Mouse (Mus musculus) G1E (cell line): ENCODE measurements at regions not wholly inside any gene's neighbourhood (a gene's known extent, or its start where the extent isn't known, plus 50 kb on each side); places are given as distances from the start of the nearest gene placed in this dataset.

Experiments used
- ATAC-seq: 2 replicates; pipeline ENCODE4 v1.8.0; 2016; ENCODE audit warnings: mild to moderate bottlenecking; ENCODE audit not compliant: insufficient number of reproducible peaks, poor library complexity, low FRiP score, severe bottlenecking; ENCODE audit errors: extremely low read depth
- DNase-seq: peaks from one replicate; pipeline ENCODE4 v3.0.0; 2012; ENCODE audit warnings: low spot score
- H3K27me3 ChIP-seq: 2 replicates; pipeline ENCODE4 v1.6.1; 2012; ENCODE audit warnings: mild to moderate bottlenecking, low read length, inconsistent platforms; ENCODE audit not compliant: insufficient read depth
- H3K36me3 ChIP-seq: replicated peaks from 2 replicates; pipeline ENCODE3; 2012; ENCODE audit warnings: mild to moderate bottlenecking, inconsistent platforms
- H3K4me1 ChIP-seq: 2 replicates; pipeline ENCODE4 v1.6.1; 2012; ENCODE audit warnings: low read depth, low read length, inconsistent platforms, mixed read lengths; ENCODE audit not compliant: insufficient read depth
- H3K4me3 ChIP-seq: 2 replicates; pipeline ENCODE4 v1.5.1; 2012; ENCODE audit warnings: low read depth, mild to moderate bottlenecking, inconsistent platforms, low read length, moderate library complexity, mixed read lengths
- H3K9me3 ChIP-seq: replicated peaks from 2 replicates; pipeline ENCODE4 v1.6.1; 2012; ENCODE audit warnings: inconsistent platforms
- CTCF ChIP-seq: IDR thresholded peaks from 2 replicates; pipeline ENCODE4 v1.5.1; 2012; ENCODE audit warnings: low read depth, low read length, inconsistent platforms, mixed read lengths
- GATA1 ChIP-seq: IDR thresholded peaks from 2 replicates; pipeline ENCODE4 v1.6.1; 2012; ENCODE audit warnings: borderline replicate concordance, low read length, inconsistent platforms, mixed read lengths
- GATA2 ChIP-seq: IDR thresholded peaks from 2 replicates; pipeline ENCODE4 v1.6.1; 2012; ENCODE audit warnings: low read depth, low read length, inconsistent platforms, borderline replicate concordance
- POLR2AphosphoS5 ChIP-seq: IDR thresholded peaks from 2 replicates; pipeline ENCODE4 v1.6.1; 2012; ENCODE audit warnings: low read depth, low read length, inconsistent platforms; ENCODE audit not compliant: insufficient replicate concordance
- TAL1 ChIP-seq: conservative IDR thresholded peaks from 2 replicates; pipeline ENCODE4 v1.6.1; 2012; ENCODE audit warnings: low read depth, low read length, inconsistent platforms, mixed read lengths

- ATAC-seq (no peak), DNase-seq (no peak)
- TF ChIP-seq POLR2AphosphoS5 (no peak), GATA1 (no peak), GATA2 (no peak), TAL1 (no peak), CTCF (no peak)
- Histone ChIP-seq H3K4me1 (no peaks in the 10 kb centered on the region), H3K27me3 (no peaks in the 10 kb centered on the region), H3K9me3 (no peaks in the 10 kb centered on the region; the same call in 1 of the 2 replicates), H3K4me3 (no peak overlapping the region), H3K36me3 (no peaks in the 10 kb centered on the region)
Measured at GRCm38 (mm10) chr3:70307556-70307955, 300.1 kb downstream of the Otol1 start.

GRCm38 (mm10) chr3:70308061-70308461 lies 300.6 kb downstream of the Otol1 start:
- no peaks in the 10 kb centered on the region; the same call in none of the 2 replicates for H3K9me3 ChIP-seq

GRCm38 (mm10) chr3:70309304-70309703 lies 301.9 kb downstream of the Otol1 start:
- no peaks in the 10 kb centered on the region for H3K4me1 ChIP-seq
- no peaks in the 10 kb centered on the region; the same call in none of the 2 replicates for H3K9me3 ChIP-seq
- no peaks in the 10 kb centered on the region for H3K27me3 ChIP-seq
- DNase-seq = no peak
- no peak for ATAC-seq
- TF ChIP-seq GATA2 (no peak), CTCF (no peak), GATA1 (no peak), POLR2AphosphoS5 (no peak), TAL1 (no peak)
- no peak overlapping the region for H3K4me3 ChIP-seq
- H3K36me3 ChIP-seq = no peaks in the 10 kb centered on the region

More at GRCm38 (mm10) chr3:70308061-70308461, 300.6 kb downstream of the Otol1 start:
- Histone ChIP-seq H3K4me3 (no peak overlapping the region), H3K36me3 (no peaks in the 10 kb centered on the region), H3K4me1 (no peaks in the 10 kb centered on the region), H3K27me3 (no peaks in the 10 kb centered on the region)
- ATAC-seq = no peak
- DNase-seq = no peak
- no peak for TF ChIP-seq GATA1
- TF ChIP-seq CTCF = no peak
- no peak for TF ChIP-seq TAL1
- no peak for TF ChIP-seq POLR2AphosphoS5
- no peak for TF ChIP-seq GATA2

GRCm38 (mm10) chr3:70311055-70311454 lies 303.6 kb downstream of the Otol1 start:
- Histone ChIP-seq H3K4me1 (no peaks in the 10 kb centered on the region), H3K36me3 (no peaks in the 10 kb centered on the region), H3K9me3 (no peaks in the 10 kb centered on the region; the same call in none of the 2 replicates), H3K4me3 (no peak overlapping the region), H3K27me3 (no peaks in the 10 kb centered on the region)
- DNase-seq (no peak), ATAC-seq (no peak)
- TF ChIP-seq TAL1 = no peak
- no peak for TF ChIP-seq POLR2AphosphoS5
- TF ChIP-seq GATA1 = no peak
- no peak for TF ChIP-seq CTCF
- no peak for TF ChIP-seq GATA2

GRCm38 (mm10) chr3:70312034-70312433 lies 304.6 kb downstream of the Otol1 start:
- no peak for ATAC-seq
- no peak for DNase-seq
- H3K36me3 ChIP-seq = no peaks in the 10 kb centered on the region
- no peak for TF ChIP-seq GATA1
- TF ChIP-seq TAL1 = no peak
- TF ChIP-seq POLR2AphosphoS5 = no peak
- no peak for TF ChIP-seq GATA2
- TF ChIP-seq CTCF = no peak
- H3K4me3 ChIP-seq = no peak overlapping the region
- no peaks in the 10 kb centered on the region; the same call in none of the 2 replicates for H3K9me3 ChIP-seq
- no peaks in the 10 kb centered on the region for H3K4me1 ChIP-seq
- no peaks in the 10 kb centered on the region for H3K27me3 ChIP-seq

- TF ChIP-seq CTCF (no peak), GATA1 (no peak), POLR2AphosphoS5 (no peak), TAL1 (no peak), GATA2 (no peak)
- no peaks in the 10 kb centered on the region; the same call in none of the 2 replicates for H3K9me3 ChIP-seq
- H3K4me1 ChIP-seq = no peaks in the 10 kb centered on the region
- ATAC-seq = no peak
- no peaks in the 10 kb centered on the region for H3K27me3 ChIP-seq
- no peak overlapping the region for H3K4me3 ChIP-seq
- DNase-seq = no peak
- H3K36me3 ChIP-seq = no peaks in the 10 kb centered on the region
Measured at GRCm38 (mm10) chr3:70313119-70313868, 305.9 kb downstream of the Otol1 start.
